Mouse (Mus musculus): Measurements from ENCODE around the gene Xxylt1. TPM values are rescaled to one million over a fixed set of nuclear protein-coding genes. Genes with fewer than 3 reads are reported as not detected.

Xxylt1 gene
- polyA plus RNA-seq, 1 experiment: 22.4 TPM

- Histone ChIP-seq H3K4me1 (ENCODE audit: control insufficient read depth, insufficient read depth, low read length) (peaks cover 38% of the 10 kb centered on the region), H3K27me3 (ENCODE audit: control insufficient read depth, insufficient read depth, low read length) (no peaks in the 10 kb centered on the region), H3K4me3 (replicated peaks; ENCODE audit: insufficient read depth, low read depth, low read length) (no peak overlapping the region), H3K27ac (ENCODE audit: insufficient read depth, low read length) (no peak overlapping the region)
- TF ChIP-seq CTCF (IDR thresholded peaks at IDR 0.05; ENCODE audit: borderline replicate concordance, insufficient read depth, low read depth, low read length) (no peak), POLR2A (IDR thresholded peaks at IDR 0.05; ENCODE audit: borderline replicate concordance, insufficient read depth, low read length) (no peak)
- 60% methylated on average over 8 of the region's 8 CpGs for WGBS
- DNase-seq: no peak
Measured at GRCm38 (mm10) chr16:30962515-30962914, 118.7 kb downstream of the Xxylt1 start.

- TF ChIP-seq POLR2A (IDR thresholded peaks at IDR 0.05; ENCODE audit: borderline replicate concordance, insufficient read depth, low read length) (no peak), CTCF (IDR thresholded peaks at IDR 0.05; ENCODE audit: borderline replicate concordance, insufficient read depth, low read depth, low read length) (no peak)
- Histone ChIP-seq H3K4me1 (ENCODE audit: control insufficient read depth, insufficient read depth, low read length) (peaks cover 31% of the 10 kb centered on the region), H3K27me3 (ENCODE audit: control insufficient read depth, insufficient read depth, low read length) (no peaks in the 10 kb centered on the region), H3K27ac (ENCODE audit: insufficient read depth, low read length) (no peak overlapping the region), H3K4me3 (replicated peaks; ENCODE audit: insufficient read depth, low read depth, low read length) (no peak overlapping the region)
- 94% methylated on average over 8 of the region's 8 CpGs for WGBS
- DNase-seq: no peak
Measured at GRCm38 (mm10) chr16:30961176-30961575, 120.1 kb downstream of the Xxylt1 start.

GRCm38 (mm10) chr16:30960266-30960665 is 121.0 kb downstream of the Xxylt1 start:
- Histone ChIP-seq H3K27ac (ENCODE audit: insufficient read depth, low read length) (no peak overlapping the region), H3K4me3 (replicated peaks; ENCODE audit: insufficient read depth, low read depth, low read length) (no peak overlapping the region), H3K27me3 (ENCODE audit: control insufficient read depth, insufficient read depth, low read length) (no peaks in the 10 kb centered on the region), H3K4me1 (ENCODE audit: control insufficient read depth, insufficient read depth, low read length) (peaks cover 31% of the 10 kb centered on the region)
- 44% methylated on average over 4 of the region's 4 CpGs for WGBS
- no peak for DNase-seq
- TF ChIP-seq CTCF (IDR thresholded peaks at IDR 0.05; ENCODE audit: borderline replicate concordance, insufficient read depth, low read depth, low read length) (no peak), POLR2A (IDR thresholded peaks at IDR 0.05; ENCODE audit: borderline replicate concordance, insufficient read depth, low read length) (no peak)

- Histone ChIP-seq H3K27ac (ENCODE audit: insufficient read depth, low read length) (no peak overlapping the region), H3K27me3 (ENCODE audit: control insufficient read depth, insufficient read depth, low read length) (no peaks in the 10 kb centered on the region), H3K4me3 (replicated peaks; ENCODE audit: insufficient read depth, low read depth, low read length) (no peak overlapping the region), H3K4me1 (ENCODE audit: control insufficient read depth, insufficient read depth, low read length) (peaks cover 31% of the 10 kb centered on the region)
- DNase-seq: no peak
- 91% methylated on average over 12 of the region's 12 CpGs for WGBS
- TF ChIP-seq POLR2A (IDR thresholded peaks at IDR 0.05; ENCODE audit: borderline replicate concordance, insufficient read depth, low read length): no peak
- TF ChIP-seq CTCF (IDR thresholded peaks at IDR 0.05; ENCODE audit: borderline replicate concordance, insufficient read depth, low read depth, low read length): no peak
Measured at GRCm38 (mm10) chr16:30959692-30960091, 121.5 kb downstream of the Xxylt1 start.

- TF ChIP-seq POLR2A (IDR thresholded peaks at IDR 0.05; ENCODE audit: borderline replicate concordance, insufficient read depth, low read length) (no peak), CTCF (IDR thresholded peaks at IDR 0.05; ENCODE audit: borderline replicate concordance, insufficient read depth, low read depth, low read length) (no peak)
- Histone ChIP-seq H3K4me1 (ENCODE audit: control insufficient read depth, insufficient read depth, low read length) (peaks cover 15% of the 10 kb centered on the region), H3K27ac (ENCODE audit: insufficient read depth, low read length) (no peak overlapping the region), H3K27me3 (ENCODE audit: control insufficient read depth, insufficient read depth, low read length) (no peaks in the 10 kb centered on the region), H3K4me3 (replicated peaks; ENCODE audit: insufficient read depth, low read depth, low read length) (no peak overlapping the region)
- DNase-seq: no peak
- 86% methylated on average over 8 of the region's 8 CpGs for WGBS
Measured at GRCm38 (mm10) chr16:30956141-30956540, 125.1 kb downstream of the Xxylt1 start.

- TF ChIP-seq POLR2A (IDR thresholded peaks at IDR 0.05; ENCODE audit: borderline replicate concordance, insufficient read depth, low read length) (no peak), CTCF (IDR thresholded peaks at IDR 0.05; ENCODE audit: borderline replicate concordance, insufficient read depth, low read depth, low read length) (no peak)
- Histone ChIP-seq H3K4me1 (ENCODE audit: control insufficient read depth, insufficient read depth, low read length) (no peaks in the 10 kb centered on the region), H3K27me3 (ENCODE audit: control insufficient read depth, insufficient read depth, low read length) (no peaks in the 10 kb centered on the region), H3K27ac (ENCODE audit: insufficient read depth, low read length) (no peak overlapping the region), H3K4me3 (replicated peaks; ENCODE audit: insufficient read depth, low read depth, low read length) (no peak overlapping the region)
- DNase-seq: no peak
- WGBS: 36% methylated on average over 1 of the region's 1 CpGs
Measured at GRCm38 (mm10) chr16:30948636-30949035, 132.6 kb downstream of the Xxylt1 start.

- no peak overlapping the region for H3K4me3 ChIP-seq (replicated peaks; ENCODE audit: insufficient read depth, low read depth, low read length)
- H3K27ac ChIP-seq (ENCODE audit: insufficient read depth, low read length): no peak overlapping the region
- TF ChIP-seq CTCF (IDR thresholded peaks at IDR 0.05; ENCODE audit: borderline replicate concordance, insufficient read depth, low read depth, low read length): no peak
- no peak for TF ChIP-seq POLR2A (IDR thresholded peaks at IDR 0.05; ENCODE audit: borderline replicate concordance, insufficient read depth, low read length)
- H3K27me3 ChIP-seq (ENCODE audit: control insufficient read depth, insufficient read depth, low read length): no peaks in the 10 kb centered on the region
- 92% methylated on average over 4 of the region's 4 CpGs for WGBS
- no peaks in the 10 kb centered on the region for H3K4me1 ChIP-seq (ENCODE audit: control insufficient read depth, insufficient read depth, low read length)
- no peak for DNase-seq
Measured at GRCm38 (mm10) chr16:30948216-30948615, 133.0 kb downstream of the Xxylt1 start.

GRCm38 (mm10) chr16:30944886-30945285 is 136.3 kb downstream of the Xxylt1 start:
- no peaks in the 10 kb centered on the region for H3K4me1 ChIP-seq (ENCODE audit: control insufficient read depth, insufficient read depth, low read length)

More at GRCm38 (mm10) chr16:30944886-30945285, 136.3 kb downstream of the Xxylt1 start:
- no peak for TF ChIP-seq POLR2A (IDR thresholded peaks at IDR 0.05; ENCODE audit: borderline replicate concordance, insufficient read depth, low read length)
- TF ChIP-seq CTCF (IDR thresholded peaks at IDR 0.05; ENCODE audit: borderline replicate concordance, insufficient read depth, low read depth, low read length): no peak
- no peak overlapping the region for H3K27ac ChIP-seq (ENCODE audit: insufficient read depth, low read length)
- H3K27me3 ChIP-seq (ENCODE audit: control insufficient read depth, insufficient read depth, low read length): no peaks in the 10 kb centered on the region
- H3K4me3 ChIP-seq (replicated peaks; ENCODE audit: insufficient read depth, low read depth, low read length): no peak overlapping the region
- WGBS: 64% methylated on average over 8 of the region's 8 CpGs
- no peak for DNase-seq
